Mouse (Mus musculus) cerebellum, adult (tissue): ENCODE results near the gene Col5a3.

Source experiments
- ATAC-seq: cut with Nextera tagmentation; 2 replicates; pipeline ENCODE4 v1.9.2; 2017; ENCODE audit warnings: mild to moderate bottlenecking, moderate library complexity, mixed read lengths; ENCODE audit not compliant: insufficient number of reproducible peaks, low FRiP score, low TSS enrichment

The Col5a3 gene

DNA sequence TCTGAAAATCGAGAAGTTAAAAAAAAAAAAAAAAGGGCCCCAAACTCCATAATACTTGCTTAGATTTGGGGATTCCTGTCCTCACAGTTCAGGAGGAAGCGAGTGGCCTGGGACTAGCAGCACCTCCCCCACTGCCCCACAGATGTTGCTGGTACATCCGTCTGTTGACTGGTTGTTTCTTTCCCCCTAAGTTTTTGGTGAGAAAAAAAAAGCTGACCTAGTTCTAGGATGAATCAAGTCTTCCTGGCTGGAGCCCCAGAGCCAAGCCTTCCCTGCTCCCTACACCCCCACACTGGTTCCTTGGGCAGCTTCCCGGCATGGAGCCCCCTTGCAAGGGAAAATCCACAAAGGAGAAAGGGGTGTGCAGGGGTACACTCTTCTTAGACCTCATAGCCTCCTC lies 4.6 kb downstream of the Col5a3 start:
- no peak for ATAC-seq

GRCm38 (mm10) chr9:20805706-20806105 lies 9.2 kb downstream of the Col5a3 start:
- no peak for ATAC-seq

GRCm38 (mm10) chr9:20805159-20805495 lies 9.7 kb downstream of the Col5a3 start:
- ATAC-seq, result no peak

DNA sequence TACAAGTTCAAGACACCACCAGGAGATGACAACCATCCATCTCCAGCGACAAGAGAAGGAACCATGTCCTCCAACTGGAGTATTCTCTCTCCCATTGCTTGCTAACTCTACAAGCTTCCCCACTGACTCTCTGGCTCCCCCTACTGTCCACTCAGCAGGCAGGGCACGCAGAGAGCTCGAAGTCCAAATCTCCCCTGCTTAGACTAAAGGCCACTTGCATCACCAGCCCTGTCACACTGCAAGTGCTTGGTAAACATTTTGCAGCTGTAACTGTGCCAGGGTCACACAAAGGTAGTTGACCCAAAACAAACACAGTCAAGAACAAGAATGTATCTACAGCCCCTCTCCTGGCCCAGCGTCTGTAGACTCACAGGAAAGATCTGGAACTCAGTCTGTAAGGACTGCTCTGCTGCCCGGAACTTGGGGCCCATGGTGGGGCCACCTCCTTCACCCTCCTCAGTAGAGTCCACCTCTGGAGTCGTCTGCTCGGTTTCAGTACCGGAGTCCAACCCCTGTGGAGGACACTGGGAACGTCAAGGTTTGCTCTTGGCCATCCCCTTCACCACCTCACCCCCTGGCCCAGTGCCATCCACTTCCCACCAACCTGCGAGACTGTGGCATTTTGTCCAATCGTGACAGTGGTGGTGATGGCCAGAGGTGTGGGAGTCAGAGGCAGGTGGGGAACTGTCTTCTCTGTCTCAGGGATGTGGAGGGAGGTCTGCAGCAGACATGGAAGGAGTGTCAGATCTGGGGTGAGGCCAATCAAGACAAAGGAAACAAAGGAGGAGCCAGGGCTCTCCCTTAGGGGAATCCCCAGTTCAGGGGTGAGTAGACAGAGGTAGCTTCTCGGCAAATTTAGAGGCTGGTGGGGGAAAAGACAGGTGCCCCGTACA lies 10.4 kb downstream of the Col5a3 start:
- ATAC-seq, result no peak

DNA sequence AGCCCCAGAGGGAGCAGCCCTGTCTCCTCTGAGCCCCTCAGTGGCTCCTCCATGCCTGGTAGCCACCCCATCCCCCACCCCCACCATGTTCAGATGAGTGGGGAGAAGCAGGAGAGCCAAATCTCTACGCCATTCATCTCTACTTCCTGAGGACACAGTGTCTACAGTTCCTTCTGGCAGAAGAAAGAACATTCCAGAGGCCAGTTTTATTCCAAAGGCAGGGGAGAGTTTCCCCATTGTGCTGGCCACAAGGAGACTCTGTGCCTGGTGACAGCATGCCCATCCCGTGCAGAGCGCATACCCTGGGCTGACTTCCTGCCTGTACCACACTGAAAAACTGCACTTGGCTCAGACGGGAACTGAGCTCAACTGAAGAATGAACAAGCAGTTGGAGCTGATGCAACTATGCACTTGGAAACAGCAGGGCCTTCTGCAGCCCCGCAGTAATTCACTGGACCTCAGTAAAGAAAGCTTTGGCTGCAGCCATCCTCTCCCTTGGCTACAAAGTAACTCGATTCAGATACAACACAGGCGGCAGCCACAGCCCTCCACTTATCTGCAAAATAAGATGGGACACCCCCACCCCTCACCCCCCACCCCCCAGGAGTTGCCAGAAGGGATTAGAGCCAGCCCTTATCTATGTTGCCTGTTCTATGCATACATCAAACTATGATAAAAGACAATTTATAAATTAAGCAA lies 20.6 kb downstream of the Col5a3 start:
- ATAC-seq, result peak; percentile 40; the same call in 1 of the 2 replicates

- ATAC-seq, result no peak
Observed at GRCm38 (mm10) chr9:20790345-20790744, 24.5 kb downstream of the Col5a3 start.

GRCm38 (mm10) chr9:20789651-20790050 lies 25.2 kb downstream of the Col5a3 start:
- no peak for ATAC-seq

DNA sequence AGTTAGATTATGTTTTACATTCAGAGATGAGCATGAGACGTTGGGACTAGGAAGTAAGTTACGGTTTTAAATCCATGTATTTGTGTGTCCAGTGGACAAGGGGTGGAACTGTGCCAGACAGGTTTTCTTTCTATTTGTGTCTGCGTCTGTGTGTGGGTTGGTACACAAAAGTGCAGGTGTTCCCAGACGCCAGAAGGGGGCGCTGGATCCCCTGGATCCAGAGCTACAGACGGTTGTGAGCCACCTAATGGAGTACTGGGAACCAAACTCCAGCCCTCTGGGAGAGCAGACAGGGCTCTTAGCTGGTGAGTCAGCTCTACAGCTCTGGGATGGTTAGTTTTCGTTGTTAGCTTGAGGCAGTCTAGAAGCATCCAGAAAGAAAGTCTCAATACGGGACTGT lies 26.9 kb downstream of the Col5a3 start:
- no peak for ATAC-seq

- ATAC-seq, result no peak
Observed at GRCm38 (mm10) chr9:20785055-20785454, 29.8 kb downstream of the Col5a3 start.

GRCm38 (mm10) chr9:20781286-20781685 lies 33.6 kb downstream of the Col5a3 start:
- ATAC-seq, result no peak

GRCm38 (mm10) chr9:20765274-20765673 lies 49.6 kb downstream of the Col5a3 start:
- no peak for ATAC-seq

GRCm38 (mm10) chr9:20763099-20763498 lies 51.8 kb downstream of the Col5a3 start:
- no peak for ATAC-seq

GRCm38 (mm10) chr9:20762197-20762961 lies 52.5 kb downstream of the Col5a3 start:
- no peak for ATAC-seq

- no peak for ATAC-seq
Observed at GRCm38 (mm10) chr9:20761388-20761787, 53.5 kb downstream of the Col5a3 start.

DNA sequence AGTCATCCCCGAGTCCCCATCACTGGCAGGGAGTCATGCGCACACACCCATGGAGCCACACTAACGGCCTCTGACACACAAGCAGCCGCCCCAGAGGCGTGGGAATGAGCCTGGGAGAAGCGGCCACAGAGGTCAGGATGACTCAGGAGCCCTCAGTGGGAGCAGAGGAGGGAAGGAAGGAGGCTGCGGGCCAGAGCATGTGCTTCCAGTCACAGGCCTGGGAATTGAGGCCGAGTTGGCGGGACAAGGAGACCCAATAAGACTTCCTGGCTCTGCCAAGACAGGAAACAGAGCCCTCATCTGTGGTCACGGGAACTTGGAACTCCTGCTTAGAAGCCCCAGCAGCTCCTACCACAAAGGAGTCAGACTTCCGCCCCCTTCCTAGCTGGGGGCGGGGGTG lies 54.1 kb downstream of the Col5a3 start:
- ATAC-seq, result no peak

DNA sequence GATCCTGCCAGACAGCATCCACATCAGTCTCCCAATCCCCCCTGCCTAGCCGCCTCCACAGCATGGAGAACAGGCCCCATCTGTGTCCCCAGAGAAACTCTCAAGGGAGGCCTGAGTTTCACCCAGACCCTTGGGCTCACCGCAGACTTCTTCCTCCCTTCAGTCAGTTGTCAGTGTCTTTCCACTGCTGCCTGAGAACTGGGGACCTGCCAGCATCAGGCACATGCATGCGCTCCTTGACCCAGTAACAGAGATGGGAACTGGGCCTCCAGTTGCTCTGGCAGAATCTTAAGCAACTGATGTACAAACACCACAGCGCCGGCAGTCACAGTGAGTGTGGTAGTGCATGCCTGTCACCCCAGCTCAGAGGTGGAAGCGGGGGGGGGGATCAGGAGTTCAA lies 56.0 kb downstream of the Col5a3 start:
- ATAC-seq, result no peak

GRCm38 (mm10) chr9:20758243-20758642 lies 56.6 kb downstream of the Col5a3 start:
- no peak for ATAC-seq

DNA sequence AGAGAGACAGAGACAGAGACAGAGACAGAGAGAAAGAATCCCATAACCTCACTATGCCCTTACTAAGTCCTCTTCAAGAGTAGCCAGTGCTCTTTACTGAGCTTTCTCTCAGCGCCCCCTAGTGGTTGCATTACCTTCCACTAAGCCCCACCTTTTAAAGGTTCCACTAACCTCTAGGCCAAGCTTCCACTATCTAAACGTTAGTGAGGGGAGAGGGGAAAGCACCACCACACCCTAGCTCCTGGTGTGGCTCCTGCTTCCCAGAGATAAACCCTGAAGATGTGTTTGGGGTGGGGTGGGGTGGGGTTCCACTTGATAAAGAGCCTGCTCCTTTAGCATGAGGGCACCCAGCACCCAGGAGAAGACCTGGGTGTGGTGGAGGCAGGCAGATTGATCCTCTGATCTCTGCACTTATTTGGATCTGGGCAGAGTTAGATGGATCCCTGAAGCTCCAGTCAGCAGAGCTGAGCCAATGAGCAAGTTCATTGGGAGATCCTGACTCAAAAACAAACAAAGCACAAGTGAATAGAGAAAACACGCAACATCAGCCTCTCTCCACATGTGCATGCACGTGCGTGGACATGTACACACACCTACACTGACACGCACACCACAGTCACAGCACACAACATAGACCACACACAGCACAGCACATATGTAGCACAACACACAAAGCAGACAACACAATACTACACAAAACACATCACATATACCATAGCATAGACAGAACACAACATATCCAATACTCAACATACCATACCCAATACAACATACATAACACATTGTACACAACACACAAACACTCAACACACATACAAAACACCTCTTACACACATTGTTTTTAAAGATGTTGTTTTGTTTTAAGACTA lies 57.5 kb downstream of the Col5a3 start:
- ATAC-seq, result 0 out of 2 replicates have a peak, but pooled peaks have one; percentile 40

- no peak for ATAC-seq
Observed at GRCm38 (mm10) chr9:20756081-20756700, 58.7 kb downstream of the Col5a3 start.

DNA sequence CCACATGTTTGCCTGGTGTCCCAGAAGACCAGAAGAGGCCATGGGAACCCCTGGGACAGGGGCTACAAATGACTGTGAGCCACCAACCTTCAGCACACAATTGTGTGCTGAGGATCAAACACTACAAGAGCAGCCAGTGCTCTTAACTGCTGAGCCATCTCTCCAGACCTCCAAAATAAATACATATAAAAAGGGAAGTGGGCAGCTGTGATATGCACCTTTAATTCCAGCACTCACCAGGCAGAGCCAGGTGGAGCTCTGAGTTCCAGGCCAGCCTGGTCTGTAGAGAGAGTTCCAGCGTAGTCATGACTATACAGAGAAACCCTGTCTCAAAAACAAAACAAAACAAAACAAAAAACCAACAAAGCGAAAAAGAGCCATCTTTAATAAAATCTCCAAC lies 60.5 kb downstream of the Col5a3 start:
- no peak for ATAC-seq
